Comparison of ENCODE assay signal across 8 mouse cellular contexts in the genomic region with DNA sequence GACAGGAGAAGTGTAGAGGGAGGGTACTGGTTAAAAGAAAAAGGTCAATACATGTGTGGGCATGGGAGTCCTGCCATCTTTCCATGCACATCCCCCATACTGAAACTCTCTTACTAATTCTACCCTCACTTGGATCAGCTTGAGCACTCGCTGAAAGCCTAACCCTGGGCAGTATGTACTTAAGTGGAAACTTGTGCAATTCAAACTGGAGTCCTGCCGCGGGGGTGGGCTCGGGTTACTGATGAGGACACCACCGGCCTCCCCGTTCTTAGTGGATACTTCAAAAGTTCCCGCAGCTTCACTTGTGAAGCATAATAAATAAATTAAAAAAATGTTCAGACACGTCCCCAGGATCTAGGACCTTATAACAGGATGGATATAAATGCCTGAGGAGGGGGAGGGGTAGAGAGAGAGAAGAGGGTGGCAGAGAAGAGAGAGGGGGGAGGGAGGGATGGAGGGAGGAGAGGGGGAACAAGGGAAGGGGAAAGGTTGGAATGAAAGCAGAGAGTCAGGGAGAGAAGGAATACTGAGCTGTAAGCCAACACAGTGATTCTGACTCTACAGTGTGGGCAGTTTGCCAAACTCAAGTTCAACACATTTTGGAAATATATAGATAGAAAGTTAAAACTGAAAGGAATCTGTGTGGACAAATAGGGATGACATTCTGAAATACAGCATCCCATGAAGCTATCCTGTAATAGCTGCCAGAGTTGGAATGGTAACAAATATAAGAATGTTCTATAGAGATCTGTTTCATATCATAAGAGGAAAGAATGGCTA.
DNase-seq lines count a peak whose midpoint lies in the region; ATAC-seq and TF ChIP-seq lines count a peak whose summit lies in the region.

No protein-coding gene starts in this region.

- intact Hi-C loops in heart, postnatal 14 days (cut with DNase I) = no loop called here

- H3K36me3 ChIP-seq in heart, embryonic 13.5 days = peaks cover 2% of the 10 kb centered on the region; the same call in 1 of the 2 replicates
- H3K36me3 ChIP-seq in forebrain, embryonic 14.5 days (ENCODE audit: control insufficient read depth, insufficient read depth, low read length) = 0 out of 2 replicates have a peak, but pooled peaks cover 2% of the 10 kb centered on the region
- peaks cover 12% of the 10 kb centered on the region for H3K36me3 ChIP-seq in liver, postnatal 0 days (replicated peaks; ENCODE audit: insufficient read depth, low read length)

- no peak for TF ChIP-seq CTCF in liver, postnatal 0 days (IDR thresholded peaks at IDR 0.05; ENCODE audit: low read depth)

- ATAC-seq in heart, embryonic 13.5 days (ENCODE audit: extremely low read depth, insufficient number of reproducible peaks, low FRiP score, low TSS enrichment) = no peak
- ATAC-seq in forebrain, embryonic 14.5 days = no peak
- ATAC-seq in liver, postnatal 0 days = peak; percentile 47; the same call in 1 of the 2 replicates

- peak overlapping the region; percentile 37; the same call in 1 of the 2 replicates for H3K4me2 ChIP-seq in heart, embryonic 13.5 days
- no peak overlapping the region for H3K4me2 ChIP-seq in forebrain, embryonic 14.5 days (ENCODE audit: low read length)
- H3K4me2 ChIP-seq in liver, postnatal 0 days (ENCODE audit: low read depth, low read length) = peak overlapping the region; percentile 50

- H3K9me3 ChIP-seq in heart, embryonic 13.5 days = no peaks in the 10 kb centered on the region
- H3K9me3 ChIP-seq in forebrain, embryonic 14.5 days (replicated peaks; ENCODE audit: control insufficient read depth, low read length) = no peaks in the 10 kb centered on the region
- no peaks in the 10 kb centered on the region for H3K9me3 ChIP-seq in liver, postnatal 0 days (ENCODE audit: low read length)

- DNase-seq in heart, postnatal 14 days = no peak
- peak; percentile 33 for DNase-seq in Muller cell, postnatal 12 days (ENCODE audit: inconsistent ontology term)
- DNase-seq in forebrain, embryonic 14.5 days (ENCODE audit: low spot score) = no peak
- DNase-seq in liver, postnatal 0 days = peak; percentile 50
- DNase-seq in spleen, adult 18-20 months = no peak
- no peak for DNase-seq in kidney, postnatal 14 days
- no peak for DNase-seq in urinary bladder, adult 2 months (ENCODE audit: low spot score)

- H3K27ac ChIP-seq in heart, embryonic 13.5 days (replicated peaks) = no peak overlapping the region
- H3K27ac ChIP-seq in forebrain, embryonic 14.5 days (ENCODE audit: low read depth, low read length) = 0 out of 2 replicates have a peak overlapping the region, but pooled peaks have one; percentile 29
- H3K27ac ChIP-seq in liver, postnatal 0 days (ENCODE audit: low read depth) = peak overlapping the region; percentile 19

- no peak overlapping the region for H3K4me3 ChIP-seq in heart, embryonic 13.5 days
- H3K4me3 ChIP-seq in forebrain, embryonic 14.5 days (ENCODE audit: low read depth, low read length) = no peak overlapping the region
- H3K4me3 ChIP-seq in liver, postnatal 0 days (ENCODE audit: low read depth, low read length) = no peak overlapping the region

- 33% methylated on average over 8 of the region's 8 CpGs for WGBS in heart, embryonic 13.5 days
- WGBS in forebrain, embryonic 14.5 days = 13% methylated on average over 8 of the region's 8 CpGs
- WGBS in liver, postnatal 0 days (ENCODE audit: insufficient replicate concordance) = 61% methylated on average over 8 of the region's 8 CpGs

- H3K9ac ChIP-seq in heart, embryonic 13.5 days = no peak overlapping the region
- H3K9ac ChIP-seq in forebrain, embryonic 14.5 days (ENCODE audit: low read length) = no peak overlapping the region
- peak overlapping the region; percentile 1; the same call in 1 of the 2 replicates for H3K9ac ChIP-seq in liver, postnatal 0 days (replicated peaks)

- H3K4me1 ChIP-seq in heart, embryonic 13.5 days = peaks cover 44% of the 10 kb centered on the region
- peaks cover 21% of the 10 kb centered on the region for H3K4me1 ChIP-seq in forebrain, embryonic 14.5 days (ENCODE audit: control insufficient read depth, insufficient read depth, low read length)
- H3K4me1 ChIP-seq in liver, postnatal 0 days (ENCODE audit: insufficient read depth) = peaks cover 47% of the 10 kb centered on the region

- H3K27me3 ChIP-seq in heart, embryonic 13.5 days (replicated peaks) = no peaks in the 10 kb centered on the region
- H3K27me3 ChIP-seq in forebrain, embryonic 14.5 days (replicated peaks; ENCODE audit: control insufficient read depth, insufficient read depth, low read length) = no peaks in the 10 kb centered on the region
- H3K27me3 ChIP-seq in liver, postnatal 0 days (ENCODE audit: insufficient read depth, low read length) = no peaks in the 10 kb centered on the region

- TF ChIP-seq EP300 in liver, postnatal 0 days (IDR thresholded peaks at IDR 0.05; ENCODE audit: low read depth) = no peak

Comparison
In these comparisons a context has a peak if more than half of its experiments do, and no peak if none do; other contexts are left out.
1. DNase-seq: peak in Muller cell, postnatal 12 days (single experiment) and liver, postnatal 0 days (single experiment); none in heart, postnatal 14 days (0 of 2), forebrain, embryonic 14.5 days (single experiment), spleen, adult 18-20 months (0 of 2), kidney, postnatal 14 days (single experiment) and urinary bladder, adult 2 months (single experiment).